Mouse (Mus musculus): ENCODE data around the gene Tmod3. TPM values are rescaled to one million over a fixed set of nuclear protein-coding genes. Genes with fewer than 3 reads are reported as not detected.

Gene Tmod3
- total RNA-seq (2015; ENCODE audit: low replicate concordance): 10.9 and 16.2 TPM in 2 replicates
- total RNA-seq (2017; ENCODE audit: low replicate concordance): 16.9 and 42.4 TPM in 2 replicates

DNA sequence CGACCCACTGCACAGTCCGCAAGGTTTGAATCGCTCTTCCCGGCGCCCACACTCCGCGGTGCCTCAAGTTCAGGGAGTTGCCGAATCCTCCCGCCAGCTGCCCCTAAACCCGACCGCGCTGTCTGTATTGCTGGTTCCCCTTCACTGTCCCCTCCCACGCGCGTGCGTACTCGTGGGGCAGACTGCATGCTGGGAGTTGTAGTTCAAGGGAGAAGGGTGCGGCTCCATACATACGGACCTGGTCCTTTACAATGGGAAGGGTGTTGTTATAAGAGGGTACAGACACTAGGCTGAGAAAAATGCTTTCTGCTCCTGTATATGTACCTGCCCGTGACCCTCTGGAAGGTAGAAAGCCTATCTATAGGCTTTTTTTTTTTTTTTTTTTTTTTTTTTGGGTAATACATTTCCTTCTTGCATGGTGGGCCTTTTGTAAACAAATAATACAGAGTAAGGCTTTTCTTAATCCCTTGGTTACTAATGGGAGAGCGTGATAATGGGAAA lies at the start of gene Tmod3:
Tmod3 (minus strand) TSS at position 146 of the 501 bp plus-strand sequence.
- ATAC-seq (replicated peaks; ENCODE audit: low FRiP score, poor library complexity, severe bottlenecking): peak; percentile 98

DNA sequence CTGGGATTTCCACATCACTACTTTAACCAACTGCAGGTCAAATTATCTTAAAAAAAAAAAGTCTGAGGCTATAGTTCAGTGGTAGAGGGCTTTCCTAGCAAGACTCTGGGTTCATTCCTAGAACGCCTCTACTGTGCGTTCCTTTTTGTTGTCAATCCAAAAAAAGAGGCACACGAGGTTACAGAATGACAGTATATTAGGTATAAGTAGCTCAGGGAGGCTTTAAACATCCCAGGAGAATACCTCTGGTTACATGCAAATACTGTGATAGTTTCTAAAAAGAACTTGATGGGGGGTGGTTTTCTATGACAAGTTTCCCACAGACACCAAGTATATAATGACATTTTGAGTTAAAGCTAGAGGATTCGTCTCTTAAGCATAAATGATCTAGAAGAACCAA lies 48.0 kb upstream of the Tmod3 start:
- ATAC-seq (replicated peaks; ENCODE audit: low FRiP score, poor library complexity, severe bottlenecking): no peak

- no peak for ATAC-seq (replicated peaks; ENCODE audit: low FRiP score, poor library complexity, severe bottlenecking)
These were observed 42.1 kb upstream of the Tmod3 start for GRCm38 (mm10) chr9:75601510-75601909.

GRCm38 (mm10) chr9:75600166-75600934 lies 40.9 kb upstream of the Tmod3 start:
- no peak for ATAC-seq (replicated peaks; ENCODE audit: low FRiP score, poor library complexity, severe bottlenecking)

DNA sequence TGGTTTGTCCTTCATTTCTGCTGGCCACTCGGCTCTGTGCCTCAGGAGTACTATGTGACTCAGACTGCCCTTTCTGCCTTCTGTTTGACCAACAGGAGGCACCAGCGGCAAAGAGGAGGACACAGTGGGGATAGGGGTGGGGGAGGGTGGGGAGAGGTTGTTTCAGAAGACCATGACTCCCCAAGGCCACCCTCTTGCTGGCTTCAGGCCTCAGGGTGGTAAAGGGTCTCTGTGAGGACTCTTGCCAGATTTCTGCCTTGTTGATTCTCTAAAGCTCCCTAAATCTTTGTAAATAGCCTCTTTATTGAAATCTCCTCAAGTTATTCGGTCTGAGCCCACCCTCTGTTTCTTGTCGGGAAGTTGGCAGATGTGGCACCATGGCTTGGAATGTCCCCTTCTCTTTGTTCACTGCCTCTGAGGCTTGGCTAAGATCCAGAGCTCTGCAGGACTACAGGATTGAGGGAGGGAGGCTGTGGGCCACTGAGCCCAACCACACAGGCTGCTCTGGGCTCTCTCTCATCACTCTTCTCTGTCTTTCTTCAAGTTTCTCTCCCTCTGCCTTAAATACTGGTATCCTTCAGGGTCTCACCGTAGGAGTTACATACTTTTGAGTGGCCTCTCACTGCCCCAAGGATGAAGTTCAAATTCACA lies 39.9 kb upstream of the Tmod3 start:
- ATAC-seq (replicated peaks; ENCODE audit: low FRiP score, poor library complexity, severe bottlenecking): no peak

DNA sequence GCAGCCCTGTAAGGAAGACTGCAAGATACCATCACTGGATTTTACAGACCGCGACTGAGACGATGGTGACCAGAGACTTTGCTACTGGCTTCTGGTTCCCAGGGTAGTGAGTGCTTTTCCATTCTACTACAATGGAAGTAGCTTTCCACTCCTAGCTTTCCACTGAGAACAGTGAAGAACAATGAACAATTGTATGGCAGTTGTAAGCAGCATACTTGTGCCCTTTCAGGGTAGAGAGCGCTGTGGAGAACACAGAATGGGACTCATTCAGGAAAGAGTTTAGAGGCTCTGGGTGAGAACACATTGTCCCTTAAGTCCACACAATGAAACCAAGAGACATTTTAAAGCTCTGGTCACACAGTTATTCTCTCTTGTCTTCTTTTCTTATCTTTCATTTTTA lies 38.1 kb upstream of the Tmod3 start:
- ATAC-seq (replicated peaks; ENCODE audit: low FRiP score, poor library complexity, severe bottlenecking): no peak

DNA sequence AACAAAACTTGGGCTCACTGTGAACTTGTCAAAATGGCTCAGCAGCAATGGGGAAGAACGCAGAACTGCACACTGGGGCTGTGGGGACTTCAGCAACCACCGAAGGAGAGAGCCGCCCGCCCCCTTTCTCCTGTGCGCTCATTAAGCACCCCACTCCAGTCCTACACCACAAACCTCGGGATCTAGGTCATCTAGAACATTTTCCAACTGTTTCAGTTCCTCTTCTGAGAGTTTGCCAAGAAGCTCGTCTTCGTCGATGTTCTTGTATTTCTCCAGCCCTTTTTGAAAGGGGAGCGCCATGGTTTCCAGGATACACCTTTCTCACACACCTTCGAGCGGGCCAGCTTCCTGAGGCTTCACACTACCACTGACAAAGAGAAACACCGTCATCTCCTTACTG lies 37.6 kb upstream of the Tmod3 start:
- no peak for ATAC-seq (replicated peaks; ENCODE audit: low FRiP score, poor library complexity, severe bottlenecking)

DNA sequence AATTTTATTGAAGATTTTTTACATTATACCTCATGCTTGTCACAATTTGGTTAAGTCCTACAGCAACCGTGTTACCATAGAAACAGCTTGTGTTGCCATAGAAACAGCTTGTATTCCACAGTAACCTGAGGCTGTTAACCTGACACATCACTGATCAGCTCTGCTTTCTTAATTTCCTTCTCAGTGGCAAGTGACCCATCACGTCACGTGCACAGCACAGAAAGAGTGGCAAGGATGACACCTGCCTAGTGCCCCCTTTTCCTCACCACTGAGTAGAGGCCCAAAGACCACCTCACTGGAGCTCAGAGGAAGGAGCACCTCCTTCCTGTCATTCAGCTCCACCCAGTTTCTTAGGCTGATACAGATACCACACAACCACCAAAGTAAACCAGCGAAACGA lies 34.0 kb upstream of the Tmod3 start:
- ATAC-seq (replicated peaks; ENCODE audit: low FRiP score, poor library complexity, severe bottlenecking): no peak

DNA sequence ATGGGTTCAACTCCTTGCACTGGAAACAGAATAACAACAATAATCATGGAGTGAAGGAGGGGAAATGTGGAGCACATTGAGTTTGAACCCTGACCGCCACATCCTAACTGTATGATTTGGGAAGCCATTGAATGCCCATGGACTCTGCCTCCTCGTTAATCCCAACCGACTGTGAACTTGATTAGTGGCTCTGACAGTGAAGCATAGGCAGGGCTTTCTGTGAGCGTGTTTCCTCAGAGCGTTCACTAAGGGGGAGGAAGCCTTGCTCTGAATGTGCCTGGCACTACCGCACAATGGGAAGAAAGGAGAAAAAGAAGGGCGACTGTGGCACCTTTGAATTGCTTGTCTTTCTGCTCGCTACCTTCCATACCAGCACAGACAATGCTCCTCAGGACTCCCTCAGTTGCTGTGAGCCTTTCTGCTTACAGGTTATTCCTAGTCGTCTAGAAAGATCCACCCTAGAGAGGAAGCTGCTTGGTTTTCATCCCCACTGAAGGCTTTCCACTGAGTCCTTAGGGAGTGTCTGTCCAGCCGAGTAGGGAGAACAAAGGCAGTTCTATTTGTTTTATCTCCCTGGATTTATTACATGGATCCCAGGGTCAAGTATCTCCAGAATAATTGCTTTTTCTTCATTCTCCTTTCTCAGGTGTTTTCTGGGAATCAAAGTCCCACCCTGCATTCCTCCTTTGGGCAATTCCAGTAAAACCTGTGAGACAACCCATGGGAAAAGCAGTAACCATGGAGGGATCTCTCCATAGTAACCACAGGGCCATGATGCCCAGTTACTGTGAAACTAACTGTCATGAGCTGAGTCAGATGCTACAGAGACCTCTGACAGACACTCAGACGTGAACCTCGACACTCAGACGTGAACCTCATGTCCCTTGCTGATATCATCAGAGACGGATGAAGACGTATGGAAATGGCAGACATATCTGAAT lies 30.7 kb upstream of the Tmod3 start:
- ATAC-seq (replicated peaks; ENCODE audit: low FRiP score, poor library complexity, severe bottlenecking): no peak

GRCm38 (mm10) chr9:75581694-75582350 lies 22.4 kb upstream of the Tmod3 start:
- peak; percentile 46; the same call in 1 of the 2 replicates for ATAC-seq (replicated peaks; ENCODE audit: low FRiP score, poor library complexity, severe bottlenecking)

DNA sequence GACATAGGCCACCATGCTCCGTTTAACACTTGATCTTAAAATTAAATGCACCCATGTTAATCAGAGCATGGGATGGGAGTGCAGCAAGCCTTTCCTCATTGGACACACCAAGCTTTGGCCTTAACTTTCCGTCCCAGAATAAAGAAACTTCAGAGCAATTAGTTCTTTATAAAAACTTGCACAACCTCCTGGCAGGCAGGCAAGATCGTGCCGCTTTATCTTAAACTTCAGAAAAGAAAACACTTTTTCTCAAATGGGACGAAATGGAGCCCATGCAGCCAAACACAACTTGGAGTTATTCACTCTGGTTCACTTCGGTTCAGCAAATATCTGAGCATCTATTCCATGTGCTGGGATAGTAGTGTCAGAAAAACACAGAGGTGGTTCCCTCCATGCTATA lies 19.9 kb upstream of the Tmod3 start:
- no peak for ATAC-seq (replicated peaks; ENCODE audit: low FRiP score, poor library complexity, severe bottlenecking)

- ATAC-seq (replicated peaks; ENCODE audit: low FRiP score, poor library complexity, severe bottlenecking): no peak
These were observed 11.8 kb upstream of the Tmod3 start for GRCm38 (mm10) chr9:75571036-75571942.

- ATAC-seq (replicated peaks; ENCODE audit: low FRiP score, poor library complexity, severe bottlenecking): no peak
These were observed 8.9 kb upstream of the Tmod3 start for GRCm38 (mm10) chr9:75568399-75568798.

DNA sequence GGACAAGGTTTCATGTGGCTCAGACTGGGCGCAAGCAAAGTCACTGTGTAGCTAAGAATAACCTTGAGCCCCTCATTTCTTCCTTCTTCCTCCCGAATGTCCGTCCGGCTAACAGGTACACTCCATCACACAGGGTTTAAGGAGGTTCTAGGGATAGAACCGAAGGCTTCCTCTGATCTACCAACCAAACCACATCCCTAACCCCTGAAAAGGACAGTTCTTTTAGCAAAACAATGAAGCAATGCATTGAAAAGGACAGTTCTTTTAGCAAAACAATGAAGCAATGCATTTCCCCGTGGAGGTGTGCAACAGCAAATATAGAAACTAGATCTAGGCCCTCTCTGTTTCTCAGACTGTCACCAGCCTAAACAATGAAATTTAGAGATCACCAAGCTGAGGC lies 5.4 kb upstream of the Tmod3 start:
- ATAC-seq (replicated peaks; ENCODE audit: low FRiP score, poor library complexity, severe bottlenecking): no peak

GRCm38 (mm10) chr9:75563622-75564021 lies 4.2 kb upstream of the Tmod3 start:
- no peak for ATAC-seq (replicated peaks; ENCODE audit: low FRiP score, poor library complexity, severe bottlenecking)

DNA sequence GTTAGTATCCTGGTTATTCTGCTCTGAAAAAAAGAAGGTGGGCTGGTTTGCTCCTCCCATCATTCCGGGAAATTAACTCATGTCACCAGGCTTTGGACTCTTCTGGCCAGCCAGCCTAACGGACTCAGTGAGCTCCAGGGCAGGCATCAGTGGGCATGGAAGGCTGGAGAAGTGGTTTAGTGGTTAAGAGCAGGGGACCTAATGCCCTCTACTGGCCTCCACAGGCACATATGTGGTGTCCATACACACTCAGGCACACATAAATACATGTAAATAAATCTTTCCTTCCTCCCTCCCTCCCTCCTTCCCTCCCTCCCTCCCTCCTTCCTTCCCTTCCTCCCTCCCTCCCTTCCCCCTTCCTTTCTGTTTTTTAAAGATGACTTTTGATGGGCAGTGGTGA lies 3.7 kb upstream of the Tmod3 start:
- no peak for ATAC-seq (replicated peaks; ENCODE audit: low FRiP score, poor library complexity, severe bottlenecking)

- ATAC-seq (replicated peaks; ENCODE audit: low FRiP score, poor library complexity, severe bottlenecking): no peak
These were observed 1.7 kb upstream of the Tmod3 start for GRCm38 (mm10) chr9:75561040-75561669.

DNA sequence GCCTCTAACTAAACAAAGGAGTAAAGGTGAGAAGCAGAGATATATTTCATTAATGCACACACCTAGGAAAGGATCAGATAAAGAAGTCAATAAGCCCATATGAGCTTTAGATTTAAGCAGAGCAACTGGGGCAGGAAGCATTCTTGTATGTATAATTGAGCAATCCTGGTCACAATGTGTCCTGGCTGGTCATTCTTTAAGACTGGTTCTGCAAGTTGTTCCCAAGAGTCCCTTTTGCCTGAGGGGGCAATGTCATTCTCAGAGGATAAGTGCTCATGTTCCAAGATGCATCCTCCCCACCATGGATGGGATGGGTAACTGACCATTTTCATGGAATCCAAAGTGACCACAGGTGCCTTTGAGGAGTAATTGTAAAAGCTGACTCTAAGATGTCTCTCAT lies 896 bp upstream of the Tmod3 start:
- ATAC-seq (replicated peaks; ENCODE audit: low FRiP score, poor library complexity, severe bottlenecking): no peak
